Mouse (Mus musculus) E14TG2a.4 (cell line): ENCODE results near the gene Hyou1.

ENCODE experiments used
- CTCF ChIP-seq: conservative IDR thresholded peaks from 2 replicates; pipeline ENCODE4 v1.5.1; 2014; ENCODE audit warnings: low read length
- NANOG ChIP-seq: IDR thresholded peaks from 2 replicates; pipeline ENCODE4 v1.6.1; 2014; ENCODE audit warnings: borderline replicate concordance, low read length, mixed read lengths

GRCm38 (mm10) chr9:44351396-44351795 is 27.9 kb upstream of the Hyou1 start:
- no peak for TF ChIP-seq CTCF
- TF ChIP-seq NANOG, result no peak
